Mouse (Mus musculus) embryonic stem cell, embryonic (primary cell): ENCODE measurements around the gene Nit1.

ENCODE experiments used
- CTCF ChIA-PET, 4 experiments: fragments of 300-600 bp in 2 of 4; fragments of 350-600 bp in 2 of 4; sonication (Branson Sonifier 250); formaldehyde crosslinking; loops; one replicate each; lab custom pipeline; 2022; ENCODE audit warnings: inconsistent platforms in 2 of 4; lab: Charles Lee
- POLR2A ChIA-PET, 4 experiments: fragments of 300-600 bp in 2 of 4; fragments of 350-600 bp in 2 of 4; sonication (Branson Sonifier 250); formaldehyde crosslinking; loops; one replicate each; lab custom pipeline; 2022; ENCODE audit warnings: antibody characterized with exemption in 4 of 4, inconsistent platforms in 1 of 4; lab: Charles Lee

The Nit1 gene

GRCm38 (mm10) chr1:171365934-171366333 is 20.5 kb upstream of the Nit1 start:
- POLR2A ChIA-PET = interaction anchor here in 3 of 4 experiments (0.7 to 1.9 kb wide), 13 partner anchors 9 to 137 kb away, joined by 3 to 5 read pairs (median 3); partner anchors contain the start of genes Nit1 (in 2 of the 3) and Pfdn2 (in 2 of the 3)
- CTCF ChIA-PET = interaction anchor here in 2 of 4 experiments (0.6 to 2.0 kb wide), 3 partner anchors 14 to 104 kb away, joined by 3 to 10 read pairs (median 3); no protein-coding TSS in a partner anchor

- CTCF ChIA-PET = interaction anchor here (0.5 to 6.6 kb wide), 41 partner anchors 8 to 466 kb away, joined by 3 to 67 read pairs (median 4); partner anchors contain the start of genes Nectin4 (in 2 of the 4), Nit1 (in 2 of the 4), Pfdn2 (in 2 of the 4) and Arhgap30 (in 1 of the 4)
- POLR2A ChIA-PET = interaction anchor here in 3 of 4 experiments (0.6 to 9.2 kb wide), 74 partner anchors 9 to 1452 kb away, joined by 3 to 90 read pairs (median 5); partner anchors contain the start of genes Alyref2 (in 3 of the 3), B4galt3 (in 3 of the 3), Dedd (in 2 of the 3) and F11r (in 2 of the 3)
Observed at GRCm38 (mm10) chr1:171361106-171362103, 16.0 kb upstream of the Nit1 start.

- ChIA-PET POLR2A (interaction anchor here (0.5 to 9.2 kb wide), 83 partner anchors 8 to 1453 kb away, joined by 3 to 90 read pairs (median 5); partner anchors contain the start of genes Alyref2 (in 3 of the 4), B4galt3 (in 3 of the 4), Nit1 (in 3 of the 4) and Pfdn2 (in 3 of the 4)), CTCF (interaction anchor here (0.6 to 6.6 kb wide), 31 partner anchors 9 to 465 kb away, joined by 3 to 67 read pairs (median 5); partner anchors contain the start of genes Nectin4 (in 2 of the 4), Nit1 (in 2 of the 4), Pfdn2 (in 2 of the 4) and Alyref2 (in 1 of the 4))
Observed at GRCm38 (mm10) chr1:171360656-171361055, 15.2 kb upstream of the Nit1 start, which contains the start of gene Klhdc9. Gene Klhdc9 (minus strand): TSS chr1:171360798.

- ChIA-PET CTCF (interaction anchor here (0.6 to 6.6 kb wide), 30 partner anchors 9 to 465 kb away, joined by 3 to 67 read pairs (median 4); partner anchors contain the start of genes Nectin4 (in 2 of the 4), Alyref2 (in 1 of the 4), B4galt3 (in 1 of the 4) and F11r (in 1 of the 4)), POLR2A (interaction anchor here (0.5 to 9.2 kb wide), 87 partner anchors 9 to 1453 kb away, joined by 3 to 90 read pairs (median 5); partner anchors contain the start of genes Alyref2 (in 3 of the 4), B4galt3 (in 3 of the 4), Nit1 (in 3 of the 4) and Pfdn2 (in 3 of the 4))
Observed at GRCm38 (mm10) chr1:171360253-171360652, 14.8 kb upstream of the Nit1 start.

GRCm38 (mm10) chr1:171358421-171358820 is 13.0 kb upstream of the Nit1 start:
- ChIA-PET CTCF (interaction anchor here (0.5 to 6.6 kb wide), 46 partner anchors 8 to 457 kb away, joined by 3 to 67 read pairs (median 4); partner anchors contain the start of genes Nit1 (in 3 of the 4), Pfdn2 (in 3 of the 4), Ppox (in 2 of the 4) and Adamts4 (in 1 of the 4)), POLR2A (interaction anchor here (0.7 to 9.2 kb wide), 43 partner anchors 9 to 490 kb away, joined by 3 to 90 read pairs (median 5); partner anchors contain the start of genes Alyref2 (in 3 of the 4), F11r (in 3 of the 4), Dedd (in 2 of the 4) and Nectin4 (in 2 of the 4))

GRCm38 (mm10) chr1:171356814-171357213 is 11.4 kb upstream of the Nit1 start:
- ChIA-PET POLR2A (interaction anchor here in 2 of 4 experiments (0.6 to 9.2 kb wide), 15 partner anchors 9 to 245 kb away, joined by 3 to 90 read pairs (median 6); partner anchors contain the start of genes Nit1 (in 2 of the 2) and Pfdn2 (in 2 of the 2)), CTCF (interaction anchor here in 3 of 4 experiments (0.5 to 6.6 kb wide), 11 partner anchors 11 to 245 kb away, joined by 3 to 67 read pairs (median 4); partner anchors contain the start of genes Itln1 (in 1 of the 3), Nit1 (in 1 of the 3) and Pfdn2 (in 1 of the 3))

GRCm38 (mm10) chr1:171355812-171356340 is 10.4 kb upstream of the Nit1 start:
- ChIA-PET CTCF (interaction anchor here (0.6 to 6.6 kb wide), 18 partner anchors 10 to 244 kb away, joined by 3 to 67 read pairs (median 4); partner anchors contain the start of genes F11r (in 1 of the 4), Itln1 (in 1 of the 4), Nit1 (in 1 of the 4) and Pfdn2 (in 1 of the 4)), POLR2A (interaction anchor here in 3 of 4 experiments (0.6 to 9.2 kb wide), 13 partner anchors 9 to 267 kb away, joined by 3 to 90 read pairs (median 4); partner anchors contain the start of genes Nit1 (in 2 of the 3) and Pfdn2 (in 2 of the 3))

- POLR2A ChIA-PET = interaction anchor here (0.7 to 8.7 kb wide), 13 partner anchors 8 to 154 kb away, joined by 3 to 90 read pairs (median 4); partner anchors contain the start of genes Arhgap30 (in 2 of the 4), Klhdc9 (in 2 of the 4), Alyref2 (in 1 of the 4) and Dedd (in 1 of the 4)
- CTCF ChIA-PET = interaction anchor here in 1 of 4 experiments (2.3 kb wide), 1 partner anchor 9 kb away, joined by 11 read pairs; no protein-coding TSS in a partner anchor
Observed at GRCm38 (mm10) chr1:171349210-171349609, 3.8 kb upstream of the Nit1 start.

GRCm38 (mm10) chr1:171348665-171349064 is 3.2 kb upstream of the Nit1 start:
- CTCF ChIA-PET = interaction anchor here in 1 of 4 experiments (2.3 kb wide), 1 partner anchor 10 kb away, joined by 11 read pairs; no protein-coding TSS in a partner anchor

GRCm38 (mm10) chr1:171346095-171346450 is 627 bp upstream of the Nit1 start:
- POLR2A ChIA-PET = interaction anchor here (0.6 to 8.7 kb wide), 53 partner anchors 8 to 849 kb away, joined by 3 to 90 read pairs (median 4); partner anchors contain the start of genes Dedd (in 4 of the 4), Klhdc9 (in 3 of the 4), B4galt3 (in 2 of the 4) and Ppox (in 2 of the 4)
- CTCF ChIA-PET = interaction anchor here (0.5 to 2.9 kb wide), 14 partner anchors 10 to 451 kb away, joined by 3 to 14 read pairs (median 4); partner anchors contain the start of gene Klhdc9 (in 2 of the 4)

More at GRCm38 (mm10) chr1:171348665-171349064, 3.2 kb upstream of the Nit1 start:
- POLR2A ChIA-PET = interaction anchor here (0.7 to 8.7 kb wide), 12 partner anchors 9 to 154 kb away, joined by 3 to 90 read pairs (median 4); partner anchors contain the start of genes Arhgap30 (in 2 of the 4), Alyref2 (in 1 of the 4), Dedd (in 1 of the 4) and Klhdc9 (in 1 of the 4)

- CTCF ChIA-PET = interaction anchor here (0.6 to 2.9 kb wide), 8 partner anchors 13 to 352 kb away, joined by 4 to 14 read pairs (median 5); partner anchors contain the start of gene Klhdc9 (in 2 of the 4)
Observed at GRCm38 (mm10) chr1:171344715-171345114, 731 bp downstream of the Nit1 start.

GRCm38 (mm10) chr1:171343922-171344677 is 1.3 kb downstream of the Nit1 start:
- POLR2A ChIA-PET = interaction anchor here (0.6 to 8.7 kb wide), 19 partner anchors 9 to 950 kb away, joined by 3 to 90 read pairs (median 5); partner anchors contain the start of genes Dedd (in 2 of the 4), Klhdc9 (in 2 of the 4) and Pcp4l1 (in 1 of the 4)

More at GRCm38 (mm10) chr1:171344715-171345114, 731 bp downstream of the Nit1 start:
- POLR2A ChIA-PET = interaction anchor here (0.6 to 8.7 kb wide), 33 partner anchors 10 to 949 kb away, joined by 3 to 90 read pairs (median 5); partner anchors contain the start of genes Dedd (in 3 of the 4), Klhdc9 (in 2 of the 4), F11r (in 1 of the 4) and Ufc1 (in 1 of the 4)

GRCm38 (mm10) chr1:171342262-171343207 is 2.9 kb downstream of the Nit1 start:
- POLR2A ChIA-PET = interaction anchor here in 1 of 4 experiments (1.7 to 8.7 kb wide), 2 partner anchors 15 to 17 kb away, joined by 5 to 90 read pairs; partner anchors contain the start of gene Klhdc9

More at GRCm38 (mm10) chr1:171343922-171344677, 1.3 kb downstream of the Nit1 start:
- CTCF ChIA-PET = interaction anchor here in 3 of 4 experiments (0.6 to 2.9 kb wide), 4 partner anchors 14 to 351 kb away, joined by 4 to 14 read pairs (median 5); no protein-coding TSS in a partner anchor

More at GRCm38 (mm10) chr1:171342262-171343207, 2.9 kb downstream of the Nit1 start:
- CTCF ChIA-PET = no interaction called here
